Mouse (Mus musculus) hindbrain, embryonic 12.5 days (tissue): ENCODE measurements around the gene E4f1. TPM values are rescaled to one million over a fixed set of nuclear protein-coding genes. Genes with fewer than 3 reads are reported as not detected.
"Not testable (repeated sequence)": the region's sequence is repeated elsewhere in the genome, so short reads cannot be mapped to it uniquely, and the experiment has no call there.

Experiments used
- ATAC-seq: fragments of 200-750 bp; cut with Nextera tagmentation; 2 replicates; pipeline ENCODE4 v1.8.0; 2017; ENCODE audit warnings: moderate TSS enrichment; ENCODE audit not compliant: low FRiP score
- H3K27ac ChIP-seq: fragments of 300-500 bp; sonication (generic); 2 replicates; pipeline ENCODE4 v1.5.1; 2016; ENCODE audit warnings: mild to moderate bottlenecking
- H3K27me3 ChIP-seq: fragments of 300-500 bp; sonication (generic); 2 replicates; pipeline ENCODE4 v1.6.1; 2016; ENCODE audit warnings: mild to moderate bottlenecking
- H3K36me3 ChIP-seq: fragments of 300-500 bp; sonication (generic); 2 replicates; pipeline ENCODE4 v1.6.1; 2016; ENCODE audit warnings: mild to moderate bottlenecking
- H3K4me1 ChIP-seq: fragments of 300-500 bp; sonication (generic); 2 replicates; pipeline ENCODE4 v1.6.1; 2016
- H3K4me2 ChIP-seq: fragments of 300-500 bp; sonication (generic); replicated peaks from 2 replicates; pipeline ENCODE4 v1.6.1; 2016; ENCODE audit warnings: mild to moderate bottlenecking
- H3K4me3 ChIP-seq: fragments of 300-500 bp; sonication (generic); 2 replicates; pipeline ENCODE4 v1.5.1; 2016; ENCODE audit warnings: mild to moderate bottlenecking
- H3K9ac ChIP-seq: fragments of 300-500 bp; sonication (generic); 2 replicates; pipeline ENCODE4 v1.6.1; 2016; ENCODE audit warnings: mild to moderate bottlenecking, moderate library complexity
- H3K9me3 ChIP-seq: fragments of 300-500 bp; sonication (generic); replicated peaks from 2 replicates; pipeline ENCODE4 v1.6.1; 2016; ENCODE audit warnings: mild to moderate bottlenecking
- WGBS: fragments of 180-500 bp; shearing (Covaris S2); methylation state at CpG from one replicate; pipeline ENCODE4 v1.1.7; 2016; 5-methylcytosine and 5-hydroxymethylcytosine counted together
- polyA plus RNA-seq: library from polyadenylated mRNA; unstranded; fragments of >200 nt; fragmentation: Nextera tagmentation; extraction: Ambion mirVana; gene quantifications from 2 replicates; pipeline ENCODE4 v1.2.1, GENCODE M21; 2016

Gene E4f1
- polyA plus RNA-seq, 1 experiment from 2014 or later: 39.4 TPM

- WGBS: 16% methylated on average over 7 of the region's 7 CpGs
- peaks cover 13% of the 10 kb centered on the region for H3K36me3 ChIP-seq
- peak overlapping the region; percentile 91 for H3K9ac ChIP-seq
- H3K9me3 ChIP-seq: no peaks in the 10 kb centered on the region
- peaks cover 32% of the 10 kb centered on the region for H3K4me1 ChIP-seq
- H3K4me2 ChIP-seq: peak overlapping the region; percentile 93
- no peak; the same call in 1 of the 2 replicates for ATAC-seq
- no peaks in the 10 kb centered on the region for H3K27me3 ChIP-seq
- peak overlapping the region; percentile 90 for H3K4me3 ChIP-seq
- H3K27ac ChIP-seq: peak overlapping the region; percentile 88
Measured at GRCm38 (mm10) chr17:24469336-24469909, 690 bp downstream of the E4f1 start.

GRCm38 (mm10) chr17:24468636-24469246, 1.4 kb downstream of the E4f1 start:
- H3K4me1 ChIP-seq: peaks cover 26% of the 10 kb centered on the region
- no peak overlapping the region for H3K9ac ChIP-seq
- H3K27ac ChIP-seq: no peak overlapping the region
- no peak overlapping the region for H3K4me3 ChIP-seq
- 93% methylated on average over 5 of the region's 5 CpGs for WGBS
- no peak for ATAC-seq
- no peak overlapping the region for H3K4me2 ChIP-seq
- no peaks in the 10 kb centered on the region for H3K27me3 ChIP-seq
- no peaks in the 10 kb centered on the region for H3K9me3 ChIP-seq
- peaks cover 6% of the 10 kb centered on the region; the same call in 1 of the 2 replicates for H3K36me3 ChIP-seq

- ATAC-seq: no peak
- Histone ChIP-seq H3K4me2 (no peak overlapping the region), H3K9me3 (no peaks in the 10 kb centered on the region), H3K4me3 (no peak overlapping the region), H3K4me1 (no peaks in the 10 kb centered on the region), H3K27ac (no peak overlapping the region), H3K27me3 (no peaks in the 10 kb centered on the region), H3K9ac (no peak overlapping the region), H3K36me3 (no peaks in the 10 kb centered on the region)
- 62% methylated on average over 6 of the region's 6 CpGs for WGBS
Measured at GRCm38 (mm10) chr17:24463374-24464133, 6.6 kb downstream of the E4f1 start.

GRCm38 (mm10) chr17:24462932-24463331, 7.2 kb downstream of the E4f1 start:
- Histone ChIP-seq H3K27ac (no peak overlapping the region), H3K4me1 (no peaks in the 10 kb centered on the region), H3K4me2 (no peak overlapping the region), H3K9ac (no peak overlapping the region), H3K27me3 (no peaks in the 10 kb centered on the region), H3K4me3 (no peak overlapping the region), H3K36me3 (no peaks in the 10 kb centered on the region), H3K9me3 (no peaks in the 10 kb centered on the region)
- ATAC-seq: no peak
- 94% methylated on average over 1 of the region's 1 CpGs for WGBS

GRCm38 (mm10) chr17:24461580-24461979, 8.5 kb downstream of the E4f1 start:
- H3K36me3 ChIP-seq: no peaks in the 10 kb centered on the region
- H3K27me3 ChIP-seq: no peaks in the 10 kb centered on the region
- no peaks in the 10 kb centered on the region for H3K4me1 ChIP-seq
- 69% methylated on average over 2 of the region's 2 CpGs for WGBS
- no peak overlapping the region for H3K4me3 ChIP-seq
- no peak overlapping the region for H3K9ac ChIP-seq
- no peaks in the 10 kb centered on the region for H3K9me3 ChIP-seq
- ATAC-seq: no peak
- H3K27ac ChIP-seq: no peak overlapping the region
- H3K4me2 ChIP-seq: no peak overlapping the region

- ATAC-seq: peak; percentile 53; the same call in 1 of the 2 replicates
- 54% methylated on average over 10 of the region's 10 CpGs for WGBS
- peak overlapping the region; percentile 82 for H3K4me2 ChIP-seq
- peak overlapping the region; percentile 83 for H3K4me3 ChIP-seq
- not testable (repeated sequence) for H3K9me3 ChIP-seq, H3K27me3 ChIP-seq, H3K9ac ChIP-seq
- H3K4me1 ChIP-seq: peaks cover 14% of the 10 kb centered on the region
- peaks cover 12% of the 10 kb centered on the region for H3K36me3 ChIP-seq
- H3K27ac ChIP-seq: 0 out of 2 replicates have a peak overlapping the region, but pooled peaks have one; percentile 23
Measured at GRCm38 (mm10) chr17:24455523-24456206, 14.4 kb downstream of the E4f1 start.

- Histone ChIP-seq H3K36me3 (peaks cover 19% of the 10 kb centered on the region), H3K27ac (peak overlapping the region; percentile 94), H3K4me2 (peak overlapping the region; percentile 82), H3K4me3 (peak overlapping the region; percentile 83), H3K4me1 (peaks cover 14% of the 10 kb centered on the region), H3K27me3 (no peaks in the 10 kb centered on the region), H3K9ac (peak overlapping the region; percentile 89), H3K9me3 (no peaks in the 10 kb centered on the region)
- under 1% methylated on average over 67 of the region's 67 CpGs for WGBS
- peak; percentile 93 for ATAC-seq
Measured at GRCm38 (mm10) chr17:24454756-24455522, 15.2 kb downstream of the E4f1 start.

- no peak for ATAC-seq
- Histone ChIP-seq H3K9me3 (no peaks in the 10 kb centered on the region), H3K27ac (peak overlapping the region; percentile 94), H3K27me3 (no peaks in the 10 kb centered on the region), H3K4me3 (peak overlapping the region; percentile 83), H3K4me1 (peaks cover 14% of the 10 kb centered on the region), H3K9ac (peak overlapping the region; percentile 89), H3K4me2 (peak overlapping the region; percentile 82), H3K36me3 (peaks cover 26% of the 10 kb centered on the region)
- WGBS: 11% methylated on average over 14 of the region's 14 CpGs
Measured at GRCm38 (mm10) chr17:24454218-24454755, 15.8 kb downstream of the E4f1 start.

GRCm38 (mm10) chr17:24453372-24453771, 16.7 kb downstream of the E4f1 start:
- no peak overlapping the region for H3K4me3 ChIP-seq
- H3K27me3 ChIP-seq: no peaks in the 10 kb centered on the region
- WGBS: 98% methylated on average over 2 of the region's 2 CpGs
- H3K36me3 ChIP-seq: peaks cover 35% of the 10 kb centered on the region
- no peak for ATAC-seq
- H3K27ac ChIP-seq: no peak overlapping the region
- H3K9ac ChIP-seq: no peak overlapping the region
- H3K9me3 ChIP-seq: no peaks in the 10 kb centered on the region
- H3K4me2 ChIP-seq: no peak overlapping the region
- peaks cover 14% of the 10 kb centered on the region for H3K4me1 ChIP-seq

GRCm38 (mm10) chr17:24451220-24451619, 18.9 kb downstream of the E4f1 start:
- 97% methylated on average over 6 of the region's 6 CpGs for WGBS
- no peak overlapping the region for H3K9ac ChIP-seq

GRCm38 (mm10) chr17:24449507-24449906, 20.6 kb downstream of the E4f1 start:
- ATAC-seq: no peak
- H3K36me3 ChIP-seq: peaks cover 73% of the 10 kb centered on the region
- 92% methylated on average over 6 of the region's 6 CpGs for WGBS

More at GRCm38 (mm10) chr17:24451220-24451619, 18.9 kb downstream of the E4f1 start:
- Histone ChIP-seq H3K4me1 (peaks cover 14% of the 10 kb centered on the region), H3K36me3 (peaks cover 56% of the 10 kb centered on the region), H3K4me2 (no peak overlapping the region), H3K27ac (no peak overlapping the region), H3K27me3 (no peaks in the 10 kb centered on the region), H3K4me3 (no peak overlapping the region), H3K9me3 (no peaks in the 10 kb centered on the region)
- no peak for ATAC-seq

More at GRCm38 (mm10) chr17:24449507-24449906, 20.6 kb downstream of the E4f1 start:
- Histone ChIP-seq H3K27me3 (no peaks in the 10 kb centered on the region), H3K27ac (no peak overlapping the region), H3K4me1 (peaks cover 14% of the 10 kb centered on the region), H3K9me3 (no peaks in the 10 kb centered on the region), H3K4me3 (no peak overlapping the region), H3K9ac (no peak overlapping the region), H3K4me2 (no peak overlapping the region)
